Mouse (Mus musculus) CD4-positive, CD25-positive, alpha-beta regulatory T cell, adult 2 months (primary cell): ENCODE measurements around the gene Timm50.

ENCODE experiments used
- DNase-seq: peaks from one replicate; pipeline ENCODE4 v3.0.0-alpha.2; 2012; ENCODE audit warnings: low read depth, low spot score

Timm50 gene

DNA sequence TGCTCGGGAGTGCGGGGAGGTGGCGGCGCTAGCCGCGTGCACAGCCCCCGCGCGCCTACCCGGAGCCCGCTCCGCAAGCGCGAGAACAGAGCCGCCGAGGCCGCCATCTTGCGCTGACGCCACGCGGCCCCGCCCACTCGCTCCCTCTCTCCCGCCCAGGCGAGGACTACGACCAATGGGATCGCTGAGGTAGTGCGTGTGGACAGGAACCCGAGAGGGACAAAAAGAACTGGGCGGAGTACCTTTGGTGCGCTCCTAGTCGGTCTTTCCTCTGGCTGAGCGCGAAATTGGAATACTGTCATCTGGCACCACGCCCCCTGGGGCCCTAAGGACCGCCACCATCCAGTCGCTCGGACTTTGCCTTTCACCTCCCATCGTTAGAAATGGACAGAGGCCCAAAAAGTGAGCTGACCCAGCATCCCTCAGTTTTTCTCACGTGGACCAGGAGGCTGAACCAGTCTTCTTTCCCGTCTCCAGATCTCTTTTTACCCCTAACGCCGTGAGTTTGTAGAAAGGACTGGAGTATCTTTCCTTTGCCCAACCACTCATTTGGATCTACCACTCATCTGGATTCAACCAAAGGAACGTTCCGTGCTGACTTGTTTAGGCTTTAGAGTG, at the start of gene Timm50:
Timm50 (minus strand) TSS at position 147 of the 618 bp plus-strand sequence.
- peak; percentile 98 for DNase-seq

DNA sequence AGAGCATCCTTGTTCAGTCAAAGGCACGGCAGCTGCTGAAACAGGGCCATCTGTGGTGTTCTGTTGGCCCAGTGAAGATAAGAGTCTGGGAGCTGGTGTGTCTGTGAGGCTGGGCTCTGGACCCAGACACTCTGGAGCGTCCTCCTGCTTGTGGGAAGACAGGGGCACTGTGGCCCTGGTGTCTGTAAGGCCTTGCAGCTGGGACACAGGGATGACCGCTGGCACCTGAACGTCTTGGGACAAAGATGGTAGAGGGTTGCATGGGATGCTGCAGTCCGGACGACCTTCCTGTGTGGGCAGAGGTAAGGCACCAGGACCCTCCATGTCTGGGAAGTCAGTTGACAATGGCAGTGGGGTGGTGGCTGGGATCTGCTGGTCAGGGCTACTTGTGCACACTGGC, 48.4 kb upstream of the Timm50 start:
- no peak for DNase-seq

DNA sequence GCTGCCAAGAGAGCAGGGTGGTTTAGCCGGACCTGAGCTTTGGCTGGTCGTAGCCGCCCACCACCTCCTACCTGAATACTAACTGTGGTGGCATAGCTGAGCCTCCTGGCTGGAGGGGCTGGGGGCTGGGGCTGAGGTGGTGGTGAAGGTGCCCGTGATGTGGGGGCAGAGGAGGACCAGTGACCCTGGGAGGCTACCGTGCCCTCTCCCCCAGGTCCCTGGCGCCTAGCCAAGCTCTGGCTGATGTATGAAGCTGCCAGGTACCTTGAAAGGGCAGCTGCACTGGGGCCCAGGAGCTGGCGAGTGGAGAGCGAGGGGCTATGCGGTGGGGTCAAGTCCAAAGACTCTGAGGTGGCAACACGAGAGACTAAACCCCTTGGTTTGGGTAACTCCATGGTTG, 48.0 kb upstream of the Timm50 start:
- DNase-seq: no peak

DNA sequence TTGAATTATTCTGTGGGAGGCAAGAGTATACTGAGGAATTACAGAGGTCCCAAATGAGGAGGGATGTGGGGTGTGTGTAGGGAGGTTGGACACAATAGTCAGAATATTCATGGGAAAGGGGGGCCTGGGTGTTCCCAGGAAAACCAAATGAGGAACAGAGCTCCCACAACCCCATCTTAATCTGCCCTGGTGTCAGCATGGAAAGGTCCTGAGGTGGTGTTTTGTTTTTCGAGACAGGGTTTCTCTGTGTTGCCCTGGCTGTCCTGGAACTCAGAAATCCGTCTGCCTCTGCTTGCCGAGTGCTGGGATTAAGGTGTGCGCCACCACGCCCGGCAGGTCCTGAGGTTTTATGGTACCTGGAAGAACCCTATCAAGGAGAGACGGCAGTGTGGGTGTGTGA, 46.6 kb upstream of the Timm50 start:
- no peak for DNase-seq

DNA sequence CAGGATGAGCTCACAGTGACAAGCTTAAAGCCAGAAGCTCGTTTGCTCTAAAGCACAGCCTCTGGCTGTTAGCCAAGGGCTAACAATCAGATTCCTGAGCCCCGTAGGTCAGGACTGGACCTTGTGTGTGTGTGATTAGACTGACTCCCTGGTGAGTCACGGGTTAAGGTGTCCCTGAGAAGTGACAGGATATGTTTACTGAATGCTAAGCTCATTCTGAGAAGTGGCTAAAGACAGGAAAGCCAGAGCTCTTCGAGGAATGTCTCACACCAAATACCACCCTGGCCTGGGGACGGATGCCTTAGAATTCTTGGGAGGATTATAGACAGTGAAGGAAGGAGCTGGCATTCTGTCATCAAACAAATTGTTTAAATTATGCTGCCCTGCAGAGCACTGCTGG, 46.1 kb upstream of the Timm50 start:
- DNase-seq: no peak

DNA sequence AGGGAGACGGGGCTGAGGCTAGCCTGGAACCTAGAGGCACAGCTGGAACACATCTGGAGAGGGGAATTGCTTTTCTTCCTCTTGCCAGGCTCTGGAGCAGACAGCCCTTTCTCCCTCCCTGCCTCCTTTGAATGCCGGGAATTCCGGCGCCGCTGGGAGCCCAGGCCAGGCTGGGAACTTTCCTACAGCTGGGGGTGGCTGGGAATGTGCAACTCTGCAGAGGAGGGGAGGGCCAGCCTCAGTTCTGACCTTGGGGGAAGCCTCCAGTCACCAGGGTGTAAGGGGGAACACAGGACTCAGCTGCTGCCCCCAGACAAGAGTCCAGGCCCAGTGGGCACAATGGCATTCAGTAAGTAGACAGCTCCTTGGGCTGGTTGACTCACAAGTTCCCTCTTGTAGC, 45.1 kb upstream of the Timm50 start:
- no peak for DNase-seq

DNA sequence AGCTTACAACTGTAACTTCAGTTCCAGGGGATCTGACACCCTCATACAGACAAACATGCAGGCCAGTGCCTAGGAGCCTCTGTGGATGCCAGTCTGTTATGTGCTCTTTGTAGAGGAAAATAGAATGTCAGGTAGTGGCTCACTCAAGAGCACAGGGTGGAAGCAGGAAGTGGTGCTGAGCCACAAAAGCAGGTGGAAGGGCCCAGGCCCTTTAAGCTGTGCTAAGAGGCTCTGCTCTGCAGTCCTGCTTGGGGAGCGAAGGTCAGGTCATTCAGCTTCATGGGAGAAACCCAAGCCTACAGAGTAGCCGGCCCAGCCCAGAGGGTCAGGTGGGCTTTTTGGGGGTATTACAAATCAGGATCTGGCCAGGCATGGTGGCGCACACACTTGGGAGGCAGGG, 43.3 kb upstream of the Timm50 start:
- peak; percentile 66 for DNase-seq

DNA sequence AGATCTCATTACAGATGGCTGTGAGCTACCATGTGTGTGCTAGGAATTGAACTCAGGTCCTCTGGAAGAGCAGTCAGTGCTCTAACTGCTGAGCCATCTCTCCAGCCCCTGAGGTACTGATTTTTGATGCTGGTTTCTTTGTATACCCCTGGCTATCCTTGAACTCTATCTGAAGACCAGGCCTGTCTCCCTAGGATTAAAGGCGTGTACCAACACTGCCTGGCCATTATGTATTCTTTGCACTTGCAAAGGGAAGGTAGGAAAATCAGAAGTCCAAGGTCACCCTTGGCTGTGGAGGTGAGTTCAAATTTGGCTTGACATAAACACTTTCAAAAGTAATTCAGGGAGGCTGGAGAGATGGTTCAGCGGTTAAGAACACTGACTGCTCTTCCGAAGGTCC, 42.7 kb upstream of the Timm50 start:
- DNase-seq: no peak

DNA sequence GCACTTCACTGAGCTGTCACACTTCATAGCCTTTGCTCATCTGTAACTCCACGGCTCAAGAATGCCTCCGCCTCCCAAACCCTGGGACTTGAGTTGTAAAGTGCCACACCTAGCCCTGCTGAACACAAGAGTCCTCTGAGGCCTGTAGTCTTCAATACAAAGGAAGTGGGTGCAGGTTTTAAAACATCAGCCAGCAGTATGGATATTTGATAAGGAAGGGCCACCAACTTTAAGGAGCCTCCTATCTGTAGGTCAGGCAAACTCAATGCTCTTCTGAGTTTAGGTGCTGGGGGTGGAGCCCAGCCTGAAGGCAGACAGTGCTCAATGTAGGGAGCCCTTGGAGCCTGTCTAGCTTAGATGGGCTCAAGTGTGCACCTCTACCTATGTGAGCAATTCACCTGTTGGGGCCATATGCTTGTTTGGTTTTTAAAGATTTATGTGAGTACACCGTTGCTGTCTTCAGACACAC, 42.3 kb upstream of the Timm50 start:
- DNase-seq: no peak

DNA sequence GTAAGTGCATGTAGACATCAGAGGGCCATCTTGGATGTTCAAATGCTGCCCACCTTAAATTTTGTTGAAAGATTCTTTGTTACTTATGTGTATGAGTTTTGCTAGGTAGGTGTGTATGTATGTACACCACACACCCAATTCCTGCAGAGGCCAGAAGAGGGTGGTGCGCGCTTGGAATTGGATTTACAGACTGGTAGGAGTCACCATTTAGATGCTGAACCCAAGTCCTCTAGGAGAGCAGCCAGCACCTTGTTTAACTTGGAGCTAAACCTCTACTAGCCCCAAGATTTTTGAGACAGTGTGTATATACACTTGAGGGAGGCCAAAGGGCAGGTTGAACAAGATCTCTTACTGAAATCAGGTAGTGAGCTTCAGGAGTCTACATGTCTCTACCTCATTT, 41.4 kb upstream of the Timm50 start:
- peak; percentile 39 for DNase-seq

DNA sequence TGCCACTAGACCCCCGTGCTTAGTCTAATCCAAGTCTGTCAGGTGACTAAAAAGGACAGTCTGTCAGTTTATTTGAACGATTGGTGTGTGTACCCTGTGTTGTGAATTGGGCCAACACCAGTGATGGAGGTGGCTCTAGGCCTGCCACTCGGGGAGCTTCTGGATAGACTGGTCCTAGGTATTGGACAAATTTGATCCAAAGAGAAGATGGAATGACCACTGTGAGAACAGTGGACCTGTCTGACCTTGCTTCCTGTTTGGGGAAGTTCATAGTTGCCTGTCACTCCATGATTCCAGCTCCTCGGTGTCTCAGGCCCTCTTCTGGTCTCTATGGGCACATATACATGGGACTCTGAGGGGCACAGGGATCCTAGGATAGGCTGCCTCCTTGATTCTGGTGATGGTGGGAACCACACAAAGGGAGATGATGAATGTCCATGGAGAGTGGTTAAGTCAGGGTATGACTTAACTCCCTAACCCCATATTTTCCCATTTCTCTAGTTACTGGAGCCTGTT, 39.9 kb upstream of the Timm50 start:
- no peak for DNase-seq

DNA sequence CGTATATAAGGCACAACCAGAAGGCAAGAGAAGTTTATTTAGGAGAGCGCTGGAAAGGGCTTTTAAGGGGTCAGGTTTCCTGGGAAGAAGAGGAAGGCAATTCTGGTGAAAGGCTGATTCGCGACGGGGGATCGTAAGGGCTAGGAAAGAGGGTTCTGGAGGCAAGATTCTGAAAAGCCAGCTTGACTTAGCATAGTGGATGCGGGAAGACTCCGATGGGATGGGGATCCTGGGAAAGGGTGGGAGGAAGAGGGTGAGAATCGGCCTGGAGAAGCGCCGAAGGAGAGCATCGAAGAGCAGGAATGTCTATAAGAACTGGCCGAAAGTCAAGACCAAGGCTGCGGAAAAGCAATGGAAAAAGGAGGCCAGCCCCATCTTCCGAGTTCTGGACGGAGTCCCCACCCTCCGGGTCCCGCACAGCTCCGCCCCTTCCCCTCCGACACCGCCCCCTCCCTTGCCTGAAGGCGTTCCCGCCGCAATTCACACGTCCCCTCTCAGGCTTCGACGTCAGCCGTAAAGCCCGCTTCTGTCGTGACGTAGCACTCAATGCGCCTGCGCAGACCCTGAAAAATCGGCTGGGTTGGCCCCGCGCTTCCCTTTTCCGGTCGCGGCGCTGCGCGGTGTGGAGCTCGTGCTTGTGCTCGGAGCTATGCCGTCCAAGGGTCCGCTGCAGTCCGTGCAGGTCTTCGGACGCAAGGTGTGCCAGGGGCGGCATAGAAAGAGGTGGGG, 38.4 kb upstream of the Timm50 start, which contains the start of gene Rps16:
Rps16 (plus strand) TSS at position 498 of the 729 bp plus-strand sequence.
- DNase-seq: peak; percentile 99

DNA sequence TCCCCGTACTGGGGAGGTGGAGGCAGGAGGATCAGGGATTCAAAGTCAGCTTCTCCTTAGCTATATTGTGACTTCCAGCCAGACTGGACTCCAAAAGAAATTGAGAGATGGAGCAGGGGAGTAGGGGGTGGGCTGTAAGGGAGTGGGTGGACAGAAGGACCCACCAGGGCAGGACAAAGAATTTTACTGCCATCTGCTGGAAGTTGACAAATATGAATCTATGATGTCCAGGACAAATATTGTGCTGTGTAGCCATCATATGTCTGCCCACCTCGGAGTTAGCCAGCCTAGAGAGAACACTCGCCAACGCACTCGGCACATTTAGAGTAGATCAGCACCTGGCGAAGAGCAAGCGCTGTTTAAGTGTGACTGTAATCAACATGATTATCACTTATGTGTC, 36.7 kb upstream of the Timm50 start:
- no peak for DNase-seq

DNA sequence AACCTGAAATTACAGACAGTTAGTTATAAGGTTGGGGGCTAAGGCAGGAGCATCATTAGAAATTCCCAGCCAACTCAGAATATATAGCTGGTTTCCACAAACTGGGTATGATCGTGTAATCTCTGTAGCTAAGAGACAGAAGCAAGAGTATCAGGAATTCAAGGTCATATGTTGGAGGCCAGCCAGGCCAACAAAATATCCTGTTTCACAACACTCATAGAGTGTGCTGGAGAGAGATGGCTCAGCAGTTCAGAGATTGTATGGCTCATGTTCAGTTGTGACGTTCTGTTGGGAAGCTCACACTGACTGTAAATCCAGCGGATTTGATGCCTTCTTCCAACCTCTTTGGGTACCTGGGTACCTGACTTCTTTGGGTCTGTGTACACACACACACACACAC, 35.9 kb upstream of the Timm50 start:
- no peak for DNase-seq

DNA sequence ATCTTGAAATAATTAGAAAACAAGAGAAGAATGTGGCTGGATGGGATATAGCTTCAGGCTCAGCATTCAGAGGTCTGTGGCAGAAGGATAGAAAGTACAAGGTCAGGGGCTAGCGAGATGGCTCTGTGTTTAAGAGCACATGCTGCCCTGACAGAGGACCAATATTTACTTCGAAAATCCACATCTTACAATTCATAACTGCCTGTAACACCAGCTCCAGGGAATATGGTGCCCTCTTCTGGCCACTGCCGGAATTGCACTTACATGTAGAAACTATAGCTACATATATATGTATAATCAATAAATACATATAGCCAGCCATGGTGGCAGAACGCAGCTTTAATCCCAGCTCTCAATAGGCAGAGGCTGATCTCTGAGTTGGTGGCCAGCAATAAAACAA, 32.8 kb upstream of the Timm50 start:
- peak; percentile 92 for DNase-seq

DNA sequence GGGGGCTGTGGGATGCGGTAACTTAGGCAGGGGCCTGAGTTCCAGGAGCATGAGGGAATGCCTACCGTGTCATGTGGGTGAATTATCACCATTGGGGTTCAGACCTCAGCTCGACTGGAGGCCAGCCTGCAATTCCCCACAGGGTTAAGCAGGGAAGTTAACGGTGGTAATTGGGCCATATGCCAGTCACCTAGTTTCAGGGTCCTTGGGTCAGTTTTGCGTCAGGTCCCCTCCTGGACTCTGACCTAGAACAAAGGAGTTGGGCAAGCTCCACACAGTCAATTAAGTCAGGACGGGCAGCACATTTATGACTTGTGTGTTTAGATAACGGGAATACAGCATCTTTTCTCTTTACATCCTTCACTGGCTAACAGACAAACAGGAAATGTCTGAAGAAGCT, 29.5 kb upstream of the Timm50 start:
- no peak for DNase-seq

DNA sequence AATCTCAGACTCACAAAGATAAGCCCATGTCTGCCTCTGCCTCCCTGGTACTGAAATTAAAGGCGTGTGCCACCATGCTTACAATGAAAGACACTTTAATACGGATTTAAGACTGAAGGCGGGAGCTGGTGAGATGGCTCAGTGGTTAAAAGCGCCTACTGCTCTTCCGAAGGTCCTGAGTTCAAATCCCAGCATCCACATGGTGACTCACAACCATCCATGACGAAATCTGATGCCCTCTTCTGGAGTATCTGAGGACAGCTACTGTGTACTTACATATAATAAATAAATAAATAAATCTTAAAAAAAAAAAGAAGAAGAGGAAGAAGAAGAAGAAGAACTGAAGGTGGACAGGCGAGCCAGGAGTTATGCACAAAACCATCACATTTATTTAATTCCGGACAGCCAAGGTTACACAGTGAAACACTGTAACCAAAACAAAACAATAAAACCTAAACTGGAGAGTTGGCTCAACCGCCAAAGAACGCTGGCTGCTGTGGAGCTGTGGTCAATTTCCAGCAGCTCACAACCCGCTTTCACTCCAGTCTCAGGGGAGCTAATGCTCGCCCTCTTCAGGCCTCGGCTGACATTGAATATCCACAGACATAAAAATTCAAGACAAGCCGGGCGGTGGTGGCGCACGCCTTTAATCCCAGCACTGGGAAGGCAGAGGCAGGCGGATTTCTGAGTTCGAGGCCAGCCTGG, 27.5 kb upstream of the Timm50 start:
- peak; percentile 81 for DNase-seq

DNA sequence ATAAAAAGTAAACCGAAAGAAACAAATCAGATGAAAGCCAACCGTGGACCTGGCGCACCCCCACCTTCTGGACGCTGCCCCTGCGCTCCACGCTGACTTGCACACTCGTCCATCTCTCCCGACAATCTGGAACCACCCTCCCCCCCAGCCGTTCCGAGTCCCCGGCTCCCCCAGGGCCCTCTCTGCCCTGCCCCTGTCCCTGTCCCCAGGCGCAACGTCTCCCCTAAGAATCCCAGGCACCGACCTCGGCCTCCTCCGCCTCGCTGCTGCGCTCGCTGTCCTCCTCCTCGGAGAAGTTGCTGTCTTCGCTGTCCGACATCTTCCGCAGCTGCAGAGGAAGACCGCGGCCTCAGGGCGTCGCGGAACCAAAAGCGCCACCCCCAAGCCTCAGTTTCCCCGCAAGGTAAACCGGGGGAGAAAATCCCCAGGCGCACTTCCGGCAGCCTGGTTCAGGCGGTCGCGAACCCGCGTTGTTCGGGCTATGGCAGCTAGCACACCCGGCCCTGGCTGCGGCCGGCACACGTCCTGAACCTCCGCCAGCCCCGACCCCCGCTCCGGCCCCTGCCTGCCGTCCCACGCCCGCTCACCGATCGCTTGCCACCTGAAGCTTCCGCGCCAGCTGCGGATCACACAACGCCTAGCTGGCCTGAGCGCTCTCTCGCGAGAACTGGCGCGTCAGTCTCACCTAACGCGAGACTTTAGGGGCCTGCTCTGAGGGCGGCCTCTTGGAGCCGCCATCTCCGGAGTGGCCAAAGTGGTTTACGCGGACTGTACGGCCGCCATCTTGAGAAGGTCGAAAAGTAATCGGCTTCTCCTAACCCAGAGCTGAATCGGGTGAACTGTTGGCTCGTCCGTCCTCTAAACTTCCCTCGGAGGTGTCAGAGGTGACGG, 26.5 kb upstream of the Timm50 start, which contains the start of gene Supt5:
Supt5 (minus strand) TSS at position 639 of the 891 bp plus-strand sequence.
- DNase-seq: peak; percentile 99

DNA sequence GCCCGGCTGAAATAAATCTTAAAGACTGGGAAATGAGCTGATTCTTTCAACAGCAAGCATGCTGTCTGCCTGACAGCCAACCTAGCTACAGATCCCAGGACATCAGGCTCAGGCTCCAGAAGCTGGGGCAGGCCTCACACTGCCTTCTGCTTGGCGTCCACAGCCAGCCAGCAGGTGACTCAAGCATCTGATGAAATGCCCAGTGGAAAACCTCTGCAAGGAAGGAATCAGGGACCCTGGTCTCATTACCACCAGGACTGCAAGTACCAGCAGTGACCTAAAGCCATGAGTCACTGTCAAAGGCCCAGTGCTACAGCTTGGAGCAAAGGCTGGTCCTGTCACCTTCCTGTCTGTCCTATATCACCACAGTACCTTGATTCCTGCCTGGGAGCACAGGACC, 23.6 kb upstream of the Timm50 start:
- no peak for DNase-seq

DNA sequence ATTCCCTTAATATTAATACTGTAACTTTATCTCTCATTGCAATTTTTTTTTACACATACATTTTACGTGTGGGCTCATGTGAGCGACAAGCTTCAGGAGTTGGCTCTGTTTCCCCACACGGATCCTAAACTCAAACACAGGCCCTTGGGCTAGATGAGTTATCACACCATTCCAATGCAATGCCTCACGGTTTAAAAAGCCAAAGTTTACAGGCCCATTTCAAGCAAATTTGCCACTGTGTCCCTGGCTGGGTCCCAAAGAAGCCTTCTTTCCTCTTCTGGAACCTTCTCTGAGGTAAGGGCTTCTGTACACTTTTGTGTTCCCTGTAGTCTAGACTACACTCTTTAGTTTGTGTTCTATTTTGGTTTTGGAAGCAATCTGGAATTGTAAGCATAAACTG, 22.7 kb upstream of the Timm50 start:
- DNase-seq: no peak

DNA sequence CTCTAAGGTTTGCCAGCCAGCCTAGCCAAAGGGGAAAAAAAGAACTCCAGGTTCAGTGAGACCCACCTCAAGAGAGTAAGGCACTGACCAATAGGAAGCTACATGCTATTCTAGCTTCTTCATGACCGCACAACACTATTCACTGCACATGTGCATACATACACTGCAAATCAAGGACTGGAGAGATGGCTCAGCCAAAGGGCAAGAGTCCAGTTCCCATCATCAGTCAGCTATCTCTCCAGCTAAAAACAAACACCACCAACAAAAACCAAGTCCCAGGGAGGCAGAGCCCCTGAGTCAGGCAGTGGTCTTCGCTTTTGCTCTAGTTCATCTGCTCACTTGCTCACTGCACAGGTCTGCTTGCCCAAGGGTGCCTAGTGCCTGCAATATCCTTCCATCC, 16.4 kb upstream of the Timm50 start:
- no peak for DNase-seq
